Mouse (Mus musculus) neural tube, embryonic 13.5 days (tissue): ENCODE results near the gene Pdlim1. TPM values are rescaled to one million over a fixed set of nuclear protein-coding genes. Genes with fewer than 3 reads are reported as not detected.

Source experiments
- ATAC-seq: fragments of 200-750 bp; cut with Nextera tagmentation; 2 replicates; pipeline ENCODE4 v1.8.0; 2017; ENCODE audit warnings: low read depth, mild to moderate bottlenecking, moderate TSS enrichment, moderate library complexity
- H3K27ac ChIP-seq: fragments of 300-500 bp; sonication (generic); replicated peaks from 2 replicates; pipeline ENCODE4 v1.5.1; 2015; ENCODE audit warnings: moderate library complexity, mild to moderate bottlenecking, inconsistent platforms
- H3K27me3 ChIP-seq: fragments of 300-500 bp; sonication (generic); 2 replicates; pipeline ENCODE4 v1.6.1; 2015; ENCODE audit warnings: mild to moderate bottlenecking, inconsistent platforms
- H3K36me3 ChIP-seq: fragments of 300-500 bp; sonication (generic); 2 replicates; pipeline ENCODE4 v1.6.1; 2015; ENCODE audit warnings: mild to moderate bottlenecking, inconsistent platforms
- H3K4me1 ChIP-seq: fragments of 300-500 bp; sonication (generic); replicated peaks from 2 replicates; pipeline ENCODE4 v1.6.1; 2015; ENCODE audit warnings: inconsistent platforms
- H3K4me2 ChIP-seq: fragments of 300-500 bp; sonication (generic); 2 replicates; pipeline ENCODE4 v1.6.1; 2015; ENCODE audit warnings: inconsistent platforms, mild to moderate bottlenecking, moderate library complexity
- H3K4me3 ChIP-seq: fragments of 300-500 bp; sonication (generic); 2 replicates; pipeline ENCODE4 v1.5.1; 2015; ENCODE audit warnings: mild to moderate bottlenecking, inconsistent platforms
- H3K9ac ChIP-seq: fragments of 300-500 bp; sonication (generic); 2 replicates; pipeline ENCODE4 v1.6.1; 2015; ENCODE audit warnings: moderate library complexity, mild to moderate bottlenecking, inconsistent platforms
- H3K9me3 ChIP-seq: fragments of 300-500 bp; sonication (generic); 2 replicates; pipeline ENCODE4 v1.6.1; 2016; ENCODE audit warnings: inconsistent platforms
- WGBS: fragments of 180-500 bp; shearing (Covaris S2); methylation state at CpG from one replicate; pipeline ENCODE4 v1.1.7; 2015; 5-methylcytosine and 5-hydroxymethylcytosine counted together
- polyA plus RNA-seq: library from polyadenylated mRNA; unstranded; fragments of >200 nt; fragmentation: Nextera tagmentation; extraction: Ambion mirVana; gene quantifications from 2 replicates; pipeline ENCODE4 v1.2.1, GENCODE M21; 2015

The Pdlim1 gene
- polyA plus RNA-seq, 1 experiment from 2014 or later: 26.2 TPM

DNA sequence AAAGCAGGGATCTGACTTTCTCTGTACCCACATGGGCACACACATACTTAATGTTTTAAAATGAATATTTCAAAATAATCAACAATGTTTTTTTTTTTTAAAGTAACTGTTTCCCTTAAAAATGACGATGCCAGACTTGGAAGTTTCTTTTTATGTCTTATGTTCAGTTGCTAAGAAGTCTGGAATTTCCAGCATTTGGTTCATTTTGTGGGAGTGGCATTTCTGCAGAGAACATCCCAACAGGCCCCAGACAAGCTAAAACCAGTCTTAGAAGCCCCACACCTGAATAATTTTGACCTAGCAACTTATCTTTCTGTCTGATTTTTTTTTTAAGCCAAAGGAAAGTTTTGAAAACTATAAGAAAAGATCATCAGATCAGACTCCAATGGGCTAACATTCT lies 16.1 kb downstream of the Pdlim1 start:
- H3K9ac ChIP-seq: no peak overlapping the region

DNA sequence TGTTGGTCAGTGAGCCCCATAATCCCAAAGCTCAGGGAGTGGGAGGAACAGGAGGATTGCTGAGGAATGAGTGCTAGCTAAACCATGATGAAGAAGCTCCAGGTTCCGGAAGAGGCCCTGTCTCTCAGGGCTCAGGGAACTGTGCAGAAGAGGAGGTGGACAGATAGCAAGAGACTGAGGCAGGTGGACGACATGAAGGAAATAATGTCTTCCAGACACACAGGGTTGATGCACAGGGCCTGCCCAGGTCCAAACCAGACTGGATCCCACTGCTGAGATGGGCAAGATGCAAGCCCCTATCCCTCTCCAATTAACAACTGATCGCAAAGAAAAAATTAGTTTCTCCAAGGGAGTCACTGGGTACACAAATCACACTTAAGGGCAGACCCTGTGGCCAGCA lies 16.9 kb downstream of the Pdlim1 start:
- no peak overlapping the region for H3K4me2 ChIP-seq
- H3K27ac ChIP-seq: no peak overlapping the region
- no peak overlapping the region for H3K4me3 ChIP-seq
- peaks cover 6% of the 10 kb centered on the region; the same call in 1 of the 2 replicates for H3K4me1 ChIP-seq
- no peaks in the 10 kb centered on the region for H3K9me3 ChIP-seq
- H3K36me3 ChIP-seq: no peaks in the 10 kb centered on the region
- H3K9ac ChIP-seq: no peak overlapping the region
- 90% methylated on average over 3 of the region's 3 CpGs for WGBS
- no peak for ATAC-seq
- H3K27me3 ChIP-seq: no peaks in the 10 kb centered on the region

More for the DNA sequence above, 16.1 kb downstream of the Pdlim1 start:
- H3K4me2 ChIP-seq: no peak overlapping the region
- no peaks in the 10 kb centered on the region for H3K36me3 ChIP-seq
- ATAC-seq: no peak
- WGBS: 78% methylated on average over 1 of the region's 1 CpGs
- H3K4me1 ChIP-seq: peaks cover 6% of the 10 kb centered on the region; the same call in 1 of the 2 replicates
- H3K9me3 ChIP-seq: no peaks in the 10 kb centered on the region
- no peak overlapping the region for H3K27ac ChIP-seq
- no peak overlapping the region for H3K4me3 ChIP-seq
- H3K27me3 ChIP-seq: no peaks in the 10 kb centered on the region

DNA sequence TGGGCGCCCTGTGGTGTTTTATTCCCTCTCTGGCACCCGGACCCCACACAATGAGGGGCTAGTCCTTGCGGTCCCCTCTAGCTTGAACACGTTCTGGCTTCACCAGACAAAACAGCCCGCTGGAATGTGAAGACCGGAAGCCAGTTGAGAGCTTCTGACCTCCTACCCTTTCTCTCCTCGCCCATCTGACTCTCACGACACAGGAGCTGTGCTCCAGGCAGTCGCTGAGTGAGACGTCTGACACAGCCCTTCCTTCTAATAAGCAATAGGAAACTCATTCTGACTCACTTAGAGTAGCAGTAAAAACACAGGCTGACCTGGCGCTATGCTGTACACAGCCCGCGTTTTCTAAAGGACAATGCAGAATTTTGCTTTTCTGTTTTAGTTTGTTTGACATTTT lies 17.9 kb downstream of the Pdlim1 start:
- no peaks in the 10 kb centered on the region for H3K36me3 ChIP-seq
- H3K4me1 ChIP-seq: peaks cover 6% of the 10 kb centered on the region; the same call in 1 of the 2 replicates
- ATAC-seq: no peak
- no peaks in the 10 kb centered on the region for H3K9me3 ChIP-seq
- H3K4me2 ChIP-seq: no peak overlapping the region
- WGBS: 69% methylated on average over 13 of the region's 13 CpGs
- no peak overlapping the region for H3K4me3 ChIP-seq
- H3K27ac ChIP-seq: no peak overlapping the region
- no peak overlapping the region for H3K9ac ChIP-seq
- H3K27me3 ChIP-seq: no peaks in the 10 kb centered on the region

DNA sequence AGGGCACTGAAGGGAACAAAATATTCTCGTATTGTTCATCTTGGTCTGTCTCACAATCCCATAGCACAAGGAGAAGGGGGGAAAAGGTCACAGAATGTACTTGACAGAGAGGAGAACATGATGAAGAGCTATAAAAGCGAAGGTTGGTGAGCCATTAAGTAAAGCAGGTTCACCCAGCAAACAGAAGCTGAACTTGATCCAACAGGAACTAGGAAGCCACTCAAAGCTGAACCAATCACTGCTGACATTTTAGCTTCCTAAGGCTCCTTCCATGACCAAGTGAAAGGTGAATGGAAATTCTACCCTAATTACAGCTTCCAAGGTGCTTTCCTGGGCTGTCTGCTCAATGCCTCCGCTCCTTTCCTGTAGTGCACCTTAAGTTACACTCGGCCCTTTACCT lies 20.5 kb downstream of the Pdlim1 start:
- no peak overlapping the region for H3K27ac ChIP-seq
- H3K36me3 ChIP-seq: no peaks in the 10 kb centered on the region
- H3K4me3 ChIP-seq: no peak overlapping the region
- ATAC-seq: no peak
- 88% methylated on average over 4 of the region's 4 CpGs for WGBS
- H3K4me2 ChIP-seq: no peak overlapping the region
- H3K27me3 ChIP-seq: no peaks in the 10 kb centered on the region
- H3K4me1 ChIP-seq: peaks cover 6% of the 10 kb centered on the region; the same call in 1 of the 2 replicates
- H3K9ac ChIP-seq: no peak overlapping the region
- no peaks in the 10 kb centered on the region for H3K9me3 ChIP-seq

DNA sequence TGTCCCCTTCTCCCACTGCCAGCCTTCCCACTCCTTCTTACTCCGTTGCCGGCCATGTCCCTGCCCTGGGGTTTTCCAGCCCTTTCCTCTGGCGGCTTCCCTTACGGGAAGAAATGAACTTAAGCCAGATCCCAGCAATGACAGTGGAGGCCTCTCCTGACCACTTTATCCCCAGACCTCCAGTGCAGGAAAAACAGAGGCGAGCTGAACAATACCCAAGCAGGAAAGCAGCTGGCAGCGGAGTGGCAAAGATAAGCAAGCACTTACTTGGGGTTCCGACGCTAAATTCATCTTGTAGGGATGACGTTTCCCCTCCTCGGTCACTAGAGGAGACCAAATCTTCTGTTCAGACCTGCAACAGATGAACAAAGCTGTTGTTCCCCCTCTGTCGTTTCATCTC lies 22.3 kb downstream of the Pdlim1 start:
- H3K9me3 ChIP-seq: no peaks in the 10 kb centered on the region
- no peak overlapping the region for H3K9ac ChIP-seq
- no peak overlapping the region for H3K4me2 ChIP-seq
- no peaks in the 10 kb centered on the region for H3K36me3 ChIP-seq
- no peak overlapping the region for H3K4me3 ChIP-seq
- WGBS: 87% methylated on average over 11 of the region's 11 CpGs
- H3K27ac ChIP-seq: no peak overlapping the region
- peaks cover 6% of the 10 kb centered on the region; the same call in 1 of the 2 replicates for H3K4me1 ChIP-seq
- no peaks in the 10 kb centered on the region for H3K27me3 ChIP-seq
- no peak for ATAC-seq

DNA sequence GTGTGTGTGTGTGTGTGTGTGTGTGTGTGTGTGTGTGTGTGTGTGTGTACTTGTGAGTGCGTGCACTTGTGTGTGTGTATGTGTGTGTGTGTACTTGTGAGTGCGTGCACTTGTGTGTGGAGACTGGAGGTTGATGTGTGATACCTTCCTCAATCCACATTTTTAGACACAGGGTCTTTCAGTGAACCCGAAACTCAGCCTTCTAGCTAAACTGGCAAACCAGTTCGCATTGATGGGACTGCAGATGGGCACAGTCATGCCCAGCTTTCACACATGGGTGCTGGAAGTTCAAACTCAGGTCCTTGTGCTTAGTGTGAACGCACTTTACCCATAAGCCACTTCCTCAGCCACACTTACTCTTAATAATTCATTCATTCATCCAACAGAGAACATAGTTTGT lies 23.2 kb downstream of the Pdlim1 start:
- Histone ChIP-seq H3K4me2 (no peak overlapping the region), H3K9ac (no peak overlapping the region), H3K9me3 (no peaks in the 10 kb centered on the region), H3K27me3 (no peaks in the 10 kb centered on the region), H3K27ac (no peak overlapping the region), H3K4me3 (no peak overlapping the region), H3K36me3 (no peaks in the 10 kb centered on the region), H3K4me1 (peaks cover under 1% of the 10 kb centered on the region; the same call in 1 of the 2 replicates)
- ATAC-seq: no peak
- WGBS: 94% methylated on average over 5 of the region's 5 CpGs

DNA sequence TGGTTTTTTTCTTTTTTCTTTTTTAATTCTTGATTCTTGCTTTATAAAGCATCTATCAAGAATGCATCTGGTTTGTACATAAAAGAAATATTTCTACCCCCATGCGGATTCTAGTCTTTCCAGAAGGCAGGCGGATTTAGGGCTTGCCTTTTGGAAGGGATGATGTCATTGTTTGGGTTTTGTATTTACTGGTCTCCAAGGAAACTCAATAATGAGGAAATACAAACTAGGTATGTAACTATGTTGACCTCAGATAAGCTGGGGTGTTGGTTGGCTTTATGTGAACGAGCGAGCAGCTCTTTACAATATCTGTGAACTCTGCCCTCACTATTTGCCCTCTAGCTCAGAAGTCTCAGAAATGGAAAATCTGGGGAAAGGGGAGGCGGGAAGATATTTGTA lies 24.4 kb downstream of the Pdlim1 start:
- no peak for ATAC-seq
- Histone ChIP-seq H3K36me3 (no peaks in the 10 kb centered on the region), H3K4me2 (no peak overlapping the region), H3K9me3 (no peaks in the 10 kb centered on the region), H3K27ac (no peak overlapping the region), H3K9ac (no peak overlapping the region), H3K4me3 (no peak overlapping the region), H3K27me3 (no peaks in the 10 kb centered on the region), H3K4me1 (no peaks in the 10 kb centered on the region)
- WGBS: 53% methylated on average over 5 of the region's 5 CpGs

DNA sequence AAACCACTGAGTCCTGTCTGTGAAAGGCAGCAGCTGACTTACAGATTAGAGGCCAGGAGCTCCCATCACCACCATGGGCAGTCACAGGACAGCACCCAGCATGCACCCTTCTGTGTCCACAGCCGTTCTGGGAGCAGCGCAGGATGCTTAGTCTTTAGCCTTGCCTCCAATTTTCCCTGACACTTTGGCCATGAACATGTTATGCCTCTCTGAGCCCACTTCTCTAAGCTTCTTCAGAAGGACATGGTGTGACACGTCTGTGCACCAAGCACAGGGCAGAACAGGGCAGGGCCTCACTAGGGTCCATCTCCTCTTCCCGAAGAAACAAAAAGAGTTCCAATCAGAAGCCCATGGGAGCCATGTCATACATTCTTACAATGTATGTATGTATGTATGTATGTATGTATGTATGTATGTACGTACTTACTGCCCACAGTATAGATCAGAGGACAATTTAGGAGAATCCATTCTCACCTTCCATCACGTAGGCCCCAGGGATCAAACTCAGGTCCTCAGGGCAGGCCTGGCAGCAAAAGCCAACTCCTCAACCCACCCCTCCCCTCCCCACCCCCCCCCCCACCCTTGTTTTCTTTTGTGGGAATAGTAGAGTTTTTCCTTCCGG lies 24.9 kb downstream of the Pdlim1 start:
- H3K4me2 ChIP-seq: no peak overlapping the region
- no peak overlapping the region for H3K4me3 ChIP-seq
- no peak overlapping the region for H3K9ac ChIP-seq
- H3K36me3 ChIP-seq: no peaks in the 10 kb centered on the region
- no peak overlapping the region for H3K27ac ChIP-seq
- no peaks in the 10 kb centered on the region for H3K9me3 ChIP-seq
- no peaks in the 10 kb centered on the region for H3K4me1 ChIP-seq
- H3K27me3 ChIP-seq: no peaks in the 10 kb centered on the region
- no peak for ATAC-seq
- WGBS: 87% methylated on average over 7 of the region's 7 CpGs

DNA sequence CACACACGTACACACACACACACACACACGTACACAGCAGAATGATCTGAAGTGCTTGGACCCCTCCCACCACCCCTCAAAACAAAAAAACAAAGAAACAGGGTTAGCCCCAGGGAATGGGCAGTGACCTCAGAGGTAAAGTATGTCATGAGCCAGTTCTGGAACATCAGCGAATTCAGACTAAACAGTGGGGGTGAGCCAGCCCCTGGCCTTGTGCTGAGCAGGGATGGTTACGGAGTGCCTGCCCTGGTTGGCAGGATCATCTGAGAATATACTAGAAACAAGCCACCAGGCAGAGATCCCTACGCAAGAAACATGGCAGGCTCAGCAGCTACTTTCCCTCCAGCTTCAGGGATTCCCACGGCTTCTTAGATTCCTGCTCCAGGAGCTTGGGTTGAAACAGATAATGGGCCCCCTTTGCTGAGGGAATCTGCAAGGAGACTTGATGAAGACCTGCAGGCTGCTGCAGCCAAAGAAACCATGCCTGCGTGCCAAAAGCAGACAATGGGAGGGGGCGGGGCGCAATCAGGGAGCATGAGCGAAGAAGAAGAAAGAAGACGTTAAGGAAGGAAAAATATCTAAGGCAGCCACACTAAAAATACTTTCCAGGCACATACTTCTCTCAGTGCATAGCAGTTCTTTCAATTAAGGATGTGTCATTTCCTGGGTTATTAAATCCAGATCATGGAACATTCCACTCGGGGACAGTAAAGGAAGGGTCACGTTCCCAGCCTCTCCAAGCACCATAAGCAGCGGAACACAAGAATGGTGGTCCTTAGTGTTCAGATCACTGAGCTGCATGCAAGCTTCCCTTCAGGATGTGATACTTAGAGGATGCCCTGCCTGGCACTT lies 30.6 kb downstream of the Pdlim1 start:
- Histone ChIP-seq H3K27ac (no peak overlapping the region; the same call in 1 of the 2 replicates), H3K4me2 (peak overlapping the region; percentile 25), H3K4me1 (peaks cover 9% of the 10 kb centered on the region), H3K9ac (peak overlapping the region; percentile 23; the same call in 1 of the 2 replicates), H3K4me3 (no peak overlapping the region), H3K9me3 (no peaks in the 10 kb centered on the region), H3K36me3 (no peaks in the 10 kb centered on the region), H3K27me3 (no peaks in the 10 kb centered on the region)
- WGBS: 34% methylated on average over 14 of the region's 14 CpGs
- ATAC-seq: peak; percentile 64; the same call in 1 of the 2 replicates

DNA sequence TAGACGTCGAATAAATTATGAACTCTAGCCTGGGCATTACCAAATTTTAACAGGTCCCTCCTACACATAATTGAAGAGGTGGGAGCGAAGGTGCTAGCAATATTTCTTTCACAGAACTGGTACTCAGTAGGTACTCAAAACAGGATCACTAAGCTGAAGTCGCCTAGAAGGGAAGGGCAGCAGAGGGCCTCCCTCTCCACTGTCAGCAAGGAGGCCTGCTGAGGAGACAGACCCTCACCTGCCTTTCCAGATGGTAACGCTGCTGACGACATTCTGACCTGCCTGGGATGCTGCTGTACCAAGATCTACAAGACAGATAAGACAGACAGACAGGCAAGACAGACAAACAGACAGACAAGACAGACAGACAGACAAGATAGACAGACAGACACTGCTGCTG lies 31.3 kb downstream of the Pdlim1 start:
- no peak for ATAC-seq
- H3K4me1 ChIP-seq: peaks cover 9% of the 10 kb centered on the region
- no peak overlapping the region for H3K9ac ChIP-seq
- 81% methylated on average over 6 of the region's 6 CpGs for WGBS
- no peak overlapping the region for H3K4me2 ChIP-seq
- H3K27me3 ChIP-seq: no peaks in the 10 kb centered on the region
- H3K36me3 ChIP-seq: no peaks in the 10 kb centered on the region
- H3K4me3 ChIP-seq: no peak overlapping the region
- H3K9me3 ChIP-seq: no peaks in the 10 kb centered on the region
- no peak overlapping the region for H3K27ac ChIP-seq

DNA sequence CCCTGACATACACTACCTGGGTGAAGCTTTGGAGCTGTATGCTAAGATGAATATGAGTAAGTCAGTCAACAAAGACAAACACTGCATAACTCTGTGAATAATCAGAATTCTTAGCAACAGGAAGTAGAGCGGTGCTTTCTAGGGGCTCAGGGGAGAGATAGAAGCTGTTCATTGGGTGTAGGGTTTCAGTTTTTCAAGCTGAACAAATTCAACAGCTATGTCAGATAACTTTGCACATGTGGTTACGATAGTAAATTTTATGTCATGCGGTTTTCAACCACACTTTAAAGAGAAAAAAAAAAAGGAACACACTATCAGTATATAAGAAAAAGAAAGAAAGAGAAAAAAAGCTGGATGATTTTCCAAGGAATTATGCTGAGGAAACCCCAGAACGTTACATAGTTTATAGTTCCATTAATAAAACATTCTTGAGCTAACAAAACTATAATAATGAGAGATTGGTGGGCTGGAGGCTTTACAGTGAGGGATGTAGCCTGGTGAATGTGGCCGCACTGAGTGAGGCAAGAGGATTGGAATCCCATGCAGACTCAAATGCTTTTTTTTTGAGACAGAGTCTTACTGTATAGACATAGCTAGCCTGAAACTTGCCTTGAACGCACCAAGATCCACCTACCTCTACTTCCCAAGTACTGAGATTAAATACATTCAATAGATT lies 33.3 kb downstream of the Pdlim1 start:
- H3K9me3 ChIP-seq: no peaks in the 10 kb centered on the region
- H3K27ac ChIP-seq: no peak overlapping the region
- no peaks in the 10 kb centered on the region for H3K27me3 ChIP-seq
- peaks cover 9% of the 10 kb centered on the region for H3K4me1 ChIP-seq
- H3K9ac ChIP-seq: no peak overlapping the region
- H3K4me3 ChIP-seq: no peak overlapping the region
- 87% methylated on average over 6 of the region's 6 CpGs for WGBS
- no peak for ATAC-seq
- H3K4me2 ChIP-seq: no peak overlapping the region
- no peaks in the 10 kb centered on the region for H3K36me3 ChIP-seq

DNA sequence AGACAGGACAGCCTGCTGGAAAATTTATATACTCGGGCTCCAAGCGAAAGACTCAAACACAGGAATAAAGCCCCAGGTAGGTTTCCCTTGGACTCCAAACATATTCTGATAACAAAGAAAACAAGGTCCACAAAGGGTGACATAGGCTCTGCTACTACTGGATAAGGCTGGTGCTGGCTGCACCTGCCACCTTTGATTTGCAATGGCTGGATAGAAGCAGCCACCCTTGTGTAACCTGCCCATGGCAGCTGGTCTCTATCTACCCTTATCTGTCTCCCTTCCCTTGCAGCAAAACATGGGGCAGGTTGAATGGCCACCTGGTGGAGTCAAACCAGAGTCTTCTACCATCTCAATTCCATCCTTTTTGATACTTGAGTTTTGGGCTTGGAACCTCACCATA lies 39.1 kb downstream of the Pdlim1 start:
- Histone ChIP-seq H3K9ac (no peak overlapping the region), H3K4me2 (no peak overlapping the region), H3K27ac (no peak overlapping the region), H3K9me3 (no peaks in the 10 kb centered on the region), H3K4me3 (no peak overlapping the region), H3K27me3 (no peaks in the 10 kb centered on the region), H3K4me1 (no peaks in the 10 kb centered on the region), H3K36me3 (no peaks in the 10 kb centered on the region)
- ATAC-seq: no peak
- WGBS: 86% methylated on average over 2 of the region's 2 CpGs
